27 mouse cellular contexts compared by ENCODE assay signal in genomic region chr8:111048694-111049093, GRCm38 (mm10). TPM values are rescaled to one million over a fixed set of nuclear protein-coding genes. Genes with fewer than 3 reads are reported as not detected.
A peak's percentile ranks its signal among the peaks of the same experiment; 100 is the strongest.
DNase-seq lines count a peak whose midpoint lies in the region; ATAC-seq and TF ChIP-seq lines count a peak whose summit lies in the region.
"Had no signal": no experiment of that assay in that cellular context is flagged by ENCODE, and none has a peak within 500 bp of the region (broad histone marks: within the 10 kb centered on the region; RNA-seq: fewer than 3 reads in every experiment).

No protein-coding gene starts in this region.

- no peak overlapping the region for H3K27ac ChIP-seq in liver, embryonic 14.5 days
- no peak overlapping the region for H3K27ac ChIP-seq in liver, embryonic 11.5 days (ENCODE audit: low read depth, low read length)
- H3K27ac ChIP-seq in left cerebral cortex, adult 2 months, result no peak overlapping the region
- H3K27ac ChIP-seq: forebrain, embryonic 12.5 days; hindbrain, embryonic 15.5 days; liver, embryonic 15.5 days; midbrain, embryonic 12.5 days had no signal

- WGBS in liver, embryonic 14.5 days (ENCODE audit: insufficient replicate concordance), result 86% methylated on average over 2 of the region's 2 CpGs
- WGBS in liver, embryonic 11.5 days, result 87% methylated on average over 2 of the region's 2 CpGs

- DNase-seq in CD4-positive, CD25-positive, alpha-beta regulatory T cell, adult 2 months (ENCODE audit: low read depth, low spot score), result peak; percentile 62
- DNase-seq in liver, embryonic 14.5 days (ENCODE audit: low read depth in 3 of 3, low spot score in 3 of 3), result no peak
- no peak for DNase-seq in liver, embryonic 11.5 days (ENCODE audit: low spot score)
- DNase-seq in ES-CJ7 (ENCODE audit: low read depth, low spot score), result peak; percentile 45
- DNase-seq in naive thymus-derived CD4-positive, alpha-beta T cell, adult 2 months (ENCODE audit: low read depth), result peak; percentile 54
- DNase-seq in left cerebral cortex, adult 2 months (ENCODE audit: extremely low spot score in 1 of 2, low spot score in 2 of 2), result no peak
- DNase-seq: adrenal gland, adult 2 months; cerebellum, postnatal 25 days; heart, postnatal 36 days; kidney, adult 9 months; layer of hippocampus, postnatal 36 days; lung, postnatal 14 days; retina, postnatal 1 day; right cerebral cortex, postnatal 4 days had no signal

- H3K4me3 ChIP-seq in liver, embryonic 14.5 days (ENCODE audit: insufficient read depth in 1 of 2, low read depth in 2 of 2, low read length in 2 of 2), result no peak overlapping the region
- no peak overlapping the region for H3K4me3 ChIP-seq in liver, embryonic 11.5 days (ENCODE audit: low read depth, low read length)
- no peak overlapping the region for H3K4me3 ChIP-seq in left cerebral cortex, adult 2 months
- H3K4me3 ChIP-seq: forebrain, embryonic 12.5 days; heart, embryonic 12.5 days; hindbrain, embryonic 15.5 days; liver, embryonic 15.5 days; midbrain, embryonic 12.5 days had no signal

- intact Hi-C loops in left cerebral cortex, adult 2 months (cut with DNase I), result no loop called here

- peaks cover 100% of the 10 kb centered on the region for H3K36me3 ChIP-seq in liver, embryonic 14.5 days (replicated peaks; ENCODE audit: control insufficient read depth, insufficient read depth, low read depth)
- peaks cover 86% of the 10 kb centered on the region for H3K36me3 ChIP-seq in liver, embryonic 11.5 days (ENCODE audit: control insufficient read depth, insufficient read depth, low read length)

- no peak for TF ChIP-seq EP300 in liver, embryonic 14.5 days (IDR thresholded peaks at IDR 0.05; ENCODE audit: low read depth)

- H3K4me1 ChIP-seq in liver, embryonic 14.5 days (replicated peaks; ENCODE audit: control insufficient read depth in 2 of 2, insufficient read depth in 2 of 2, low read length in 1 of 2), result no peaks in the 10 kb centered on the region
- H3K4me1 ChIP-seq in liver, embryonic 11.5 days (replicated peaks; ENCODE audit: control insufficient read depth, insufficient read depth, low read length), result no peaks in the 10 kb centered on the region
- H3K4me1 ChIP-seq: forebrain, embryonic 12.5 days; heart, embryonic 12.5 days; hindbrain, embryonic 15.5 days; midbrain, embryonic 12.5 days had no signal

- no peak overlapping the region for H3K4me2 ChIP-seq in liver, embryonic 14.5 days (ENCODE audit: low read depth)
- no peak overlapping the region for H3K4me2 ChIP-seq in liver, embryonic 11.5 days
- H3K4me2 ChIP-seq: forebrain, embryonic 12.5 days; heart, embryonic 12.5 days; hindbrain, embryonic 15.5 days; liver, embryonic 15.5 days; midbrain, embryonic 12.5 days had no signal

- no peak overlapping the region for H3K9ac ChIP-seq in liver, embryonic 14.5 days (replicated peaks)
- no peak overlapping the region for H3K9ac ChIP-seq in liver, embryonic 11.5 days (ENCODE audit: low read depth, low read length)
- H3K9ac ChIP-seq: forebrain, embryonic 12.5 days; heart, embryonic 12.5 days; hindbrain, embryonic 15.5 days; liver, embryonic 15.5 days; midbrain, embryonic 12.5 days had no signal

- no peaks in the 10 kb centered on the region for H3K9me3 ChIP-seq in liver, embryonic 14.5 days (ENCODE audit: control insufficient read depth, low read length)
- no peaks in the 10 kb centered on the region for H3K9me3 ChIP-seq in liver, embryonic 11.5 days (ENCODE audit: control insufficient read depth, low read length)
- H3K9me3 ChIP-seq: forebrain, embryonic 12.5 days; G1E; heart, embryonic 12.5 days; hindbrain, embryonic 15.5 days; liver, embryonic 15.5 days; midbrain, embryonic 12.5 days had no signal

- no peak for ATAC-seq in CD4-positive, CD25-positive, alpha-beta regulatory T cell, adult 4 months
- ATAC-seq in liver, embryonic 14.5 days (ENCODE audit: insufficient read depth), result no peak
- no peak for ATAC-seq in liver, embryonic 11.5 days (replicated peaks; ENCODE audit: low FRiP score)
- no peak for ATAC-seq in megakaryocyte, adult 5-6 weeks (ENCODE audit: poor library complexity, severe bottlenecking)

- TF ChIP-seq CTCF in liver, embryonic 14.5 days (IDR thresholded peaks at IDR 0.05; ENCODE audit: low read depth), result peak; percentile 32; the same call in 1 of the 2 replicates
- TF ChIP-seq CTCF in left cerebral cortex, adult 2 months (IDR thresholded peaks at IDR 0.05), result no peak; the same call in 1 of the 2 replicates

- H3K27me3 ChIP-seq in liver, embryonic 14.5 days (ENCODE audit: control insufficient read depth, insufficient read depth, low read length), result no peaks in the 10 kb centered on the region
- no peaks in the 10 kb centered on the region for H3K27me3 ChIP-seq in liver, embryonic 11.5 days (replicated peaks; ENCODE audit: control insufficient read depth, insufficient read depth, low read length)
- H3K27me3 ChIP-seq: forebrain, embryonic 12.5 days; heart, embryonic 12.5 days; hindbrain, embryonic 15.5 days; liver, embryonic 15.5 days; midbrain, embryonic 12.5 days had no signal

RNA-seq across cellular contexts. Expression of gene Exosc6, which starts 7.4 kb away (rescaled TPM):
- polyA plus RNA-seq in CD4-positive, CD25-positive, alpha-beta regulatory T cell, adult 4 months (2017; shearing (Covaris generic)), result not detected
- polyA plus RNA-seq in liver, embryonic 14.5 days (2012; rRNA removed), result 8.1 and 9.9 TPM in 2 replicates
- polyA plus RNA-seq in liver, embryonic 14.5 days (2014; fragmentation: Nextera tagmentation; extraction: Ambion mirVana), result 7.2 and 7.8 TPM in 2 replicates
- polyA plus RNA-seq in liver, embryonic 11.5 days (2014; fragmentation: Nextera tagmentation; extraction: Ambion mirVana), result 25.7 and 31.6 TPM in 2 replicates
- 7.4 and 13.8 TPM in 2 replicates for total RNA-seq in megakaryocyte, adult 5-6 weeks (2015)
- total RNA-seq in megakaryocyte, adult 5-6 weeks (2017), result 11.3 and 13.4 TPM in 2 replicates
- total RNA-seq in left cerebral cortex, adult 2 months (2021), result not detected
- total RNA-seq: adrenal gland, adult 2 months; heart, postnatal 36 days; layer of hippocampus, postnatal 36 days; left cerebral cortex, postnatal 36 days had no signal
- polyA plus RNA-seq: gonadal fat pad, adult 2 months; hindbrain, embryonic 15.5 days; large intestine, adult 2 months; testis, adult 2 months had no signal

RNA-seq across cellular contexts. Expression of gene Aars, which starts 15.8 kb away (rescaled TPM):
- 10 to 100 TPM; 18.6 to 38.6 TPM for polyA plus RNA-seq in CD4-positive, CD25-positive, alpha-beta regulatory T cell, adult 4 months (2017; shearing (Covaris generic))
- 22.0 and 30.2 TPM in 2 replicates for polyA plus RNA-seq in liver, embryonic 14.5 days (2012; rRNA removed)
- 46.7 and 51.1 TPM in 2 replicates for polyA plus RNA-seq in liver, embryonic 14.5 days (2014; fragmentation: Nextera tagmentation; extraction: Ambion mirVana)
- polyA plus RNA-seq in liver, embryonic 11.5 days (2014; fragmentation: Nextera tagmentation; extraction: Ambion mirVana), result 86.5 and 96.2 TPM in 2 replicates
- total RNA-seq in megakaryocyte, adult 5-6 weeks (2015), result 8.4 and 10.3 TPM in 2 replicates
- total RNA-seq in megakaryocyte, adult 5-6 weeks (2017), result 26.0 and 29.3 TPM in 2 replicates
- total RNA-seq in left cerebral cortex, adult 2 months (2021), result 100 to 1,000 TPM in 1 of 2 experiments, 10 to 100 TPM in 1; 90.2 to 103 TPM

RNA-seq across cellular contexts. Expression of gene Ddx19b, which starts 17.1 kb away (rescaled TPM):
- polyA plus RNA-seq in CD4-positive, CD25-positive, alpha-beta regulatory T cell, adult 4 months (2017; shearing (Covaris generic)), result 10 to 100 TPM in 1 of 2 experiments, 1 to 10 TPM in 1; 5.5 to 12.0 TPM
- polyA plus RNA-seq in liver, embryonic 14.5 days (2012; rRNA removed), result 1.7 and 2.4 TPM in 2 replicates
- polyA plus RNA-seq in liver, embryonic 14.5 days (2014; fragmentation: Nextera tagmentation; extraction: Ambion mirVana), result 2.8 and 3.0 TPM in 2 replicates
- 7.1 TPM in 2 replicates for polyA plus RNA-seq in liver, embryonic 11.5 days (2014; fragmentation: Nextera tagmentation; extraction: Ambion mirVana)
- 4.3 and 5.5 TPM in 2 replicates for total RNA-seq in megakaryocyte, adult 5-6 weeks (2015)
- total RNA-seq in megakaryocyte, adult 5-6 weeks (2017), result 8.6 and 10.5 TPM in 2 replicates
- 10 to 100 TPM; 21.3 to 22.5 TPM for total RNA-seq in left cerebral cortex, adult 2 months (2021)

RNA-seq across cellular contexts. Expression of gene Clec18a, which starts 43.5 kb away (rescaled TPM):
- not detected for polyA plus RNA-seq in CD4-positive, CD25-positive, alpha-beta regulatory T cell, adult 4 months (2017; shearing (Covaris generic))
- not detected in 2 replicates for polyA plus RNA-seq in liver, embryonic 14.5 days (2012; rRNA removed)
- not detected in 2 replicates for polyA plus RNA-seq in liver, embryonic 14.5 days (2014; fragmentation: Nextera tagmentation; extraction: Ambion mirVana)
- not detected in 2 replicates for polyA plus RNA-seq in liver, embryonic 11.5 days (2014; fragmentation: Nextera tagmentation; extraction: Ambion mirVana)
- total RNA-seq in megakaryocyte, adult 5-6 weeks (2015), result not detected in 2 replicates
- total RNA-seq in megakaryocyte, adult 5-6 weeks (2017), result not detected in 2 replicates
- 1 to 10 TPM; 3.7 to 6.4 TPM for total RNA-seq in left cerebral cortex, adult 2 months (2021)
- total RNA-seq: neutrophil, adult 5-6 weeks had no signal
- polyA plus RNA-seq: G1E; heart, embryonic 12.5 days; large intestine, adult 2 months; liver, embryonic 15.5 days had no signal

RNA-seq across cellular contexts. Expression of gene Pdpr, which starts 45.7 kb away (rescaled TPM):
- polyA plus RNA-seq in CD4-positive, CD25-positive, alpha-beta regulatory T cell, adult 4 months (2017; shearing (Covaris generic)), result 10 to 100 TPM in 1 of 2 experiments, 1 to 10 TPM in 1; 7.2 to 11.4 TPM
- polyA plus RNA-seq in liver, embryonic 14.5 days (2012; rRNA removed), result 1.3 and 1.6 TPM in 2 replicates
- polyA plus RNA-seq in liver, embryonic 14.5 days (2014; fragmentation: Nextera tagmentation; extraction: Ambion mirVana), result 1.0 and 1.1 TPM in 2 replicates
- 5.1 and 5.3 TPM in 2 replicates for polyA plus RNA-seq in liver, embryonic 11.5 days (2014; fragmentation: Nextera tagmentation; extraction: Ambion mirVana)
- 8.1 and 9.6 TPM in 2 replicates for total RNA-seq in megakaryocyte, adult 5-6 weeks (2015)
- 14.9 and 18.5 TPM in 2 replicates for total RNA-seq in megakaryocyte, adult 5-6 weeks (2017)
- 10 to 100 TPM; 31.2 to 31.9 TPM for total RNA-seq in left cerebral cortex, adult 2 months (2021)

Comparison
In these comparisons a context has a peak if more than half of its experiments do, and no peak if none do; other contexts are left out.
1. DNase-seq: peak in CD4-positive, CD25-positive, alpha-beta regulatory T cell, adult 2 months (single experiment), ES-CJ7 (single experiment) and naive thymus-derived CD4-positive, alpha-beta T cell, adult 2 months (single experiment); none in liver, embryonic 14.5 days (0 of 3), liver, embryonic 11.5 days (single experiment) and left cerebral cortex, adult 2 months (0 of 2).
2. RNA of gene Exosc6, which starts 7.4 kb away (polyA plus RNA-seq): 25.7 to 31.6 TPM in liver, embryonic 11.5 days and 7.2 to 9.9 TPM in liver, embryonic 14.5 days; not detected in CD4-positive, CD25-positive, alpha-beta regulatory T cell, adult 4 months; every median in the first group is over 4 times any median in the second.